Mouse (Mus musculus): ENCODE measurements at regions not wholly inside any gene's neighbourhood (a gene's known extent, or its start where the extent isn't known, plus 50 kb on each side); places are given as distances from the start of the nearest gene placed in this dataset.

DNA sequence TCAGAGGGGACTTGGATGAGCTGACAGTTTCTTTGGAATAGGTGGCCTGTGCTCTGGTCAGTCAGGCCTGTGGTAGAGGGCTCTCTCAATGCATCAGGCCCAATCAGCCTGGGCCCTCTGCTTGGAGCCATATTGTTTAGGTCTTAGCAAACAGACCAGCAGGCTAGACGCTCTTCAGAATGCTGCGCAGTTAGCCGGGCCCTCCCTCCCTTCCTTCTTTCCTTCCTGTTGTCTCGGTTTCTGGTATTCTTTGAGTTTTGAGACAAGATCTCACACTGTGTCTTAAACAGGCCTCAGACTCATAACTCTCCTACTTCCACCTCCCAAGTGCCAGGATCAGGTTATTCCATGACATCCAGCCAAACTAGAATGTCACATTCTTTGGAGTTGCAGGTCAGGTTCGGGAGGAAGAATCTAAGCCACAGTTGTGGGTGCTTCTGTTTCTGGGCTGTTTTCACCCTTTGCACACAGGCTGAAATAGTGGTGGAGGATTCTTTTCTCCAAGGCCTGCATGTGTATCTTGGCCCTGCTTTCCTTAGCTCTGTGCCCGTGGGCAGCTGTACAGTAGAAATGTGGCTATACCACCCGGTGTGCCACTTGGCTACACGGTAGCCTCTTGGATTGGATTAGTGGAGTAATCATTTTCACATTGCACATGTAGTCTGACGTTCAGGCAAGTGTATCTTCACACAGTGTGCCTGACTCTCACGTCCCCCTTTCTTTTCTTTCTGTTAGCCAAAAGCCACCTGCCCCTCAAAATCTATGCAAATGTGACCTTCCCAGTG, 62.4 kb upstream of the Bcl6 start:
- no peak for DNase-seq

GRCm38 (mm10) chr16:24043779-24044178, 55.1 kb upstream of the Bcl6 start:
- no peak for DNase-seq

DNA sequence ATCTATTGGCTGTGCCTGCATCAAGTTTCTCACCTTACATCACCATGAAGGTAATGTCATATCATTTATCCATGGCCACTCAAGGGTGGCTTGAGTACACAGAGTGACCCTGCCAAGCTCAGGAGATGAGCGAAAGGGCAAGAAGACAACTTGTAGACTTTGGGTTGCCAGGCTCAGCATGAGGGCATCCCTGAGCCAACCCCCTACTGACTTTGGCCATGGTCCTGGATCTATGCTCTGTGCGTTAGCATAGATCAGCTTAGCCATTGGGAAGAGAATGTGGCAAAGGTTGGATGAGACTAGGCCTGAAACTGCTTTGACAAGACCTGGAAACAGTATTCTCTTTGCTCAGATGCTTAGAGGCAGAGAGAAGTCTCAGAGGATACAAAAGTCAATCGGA, 54.3 kb upstream of the Bcl6 start:
- DNase-seq, result no peak

DNA sequence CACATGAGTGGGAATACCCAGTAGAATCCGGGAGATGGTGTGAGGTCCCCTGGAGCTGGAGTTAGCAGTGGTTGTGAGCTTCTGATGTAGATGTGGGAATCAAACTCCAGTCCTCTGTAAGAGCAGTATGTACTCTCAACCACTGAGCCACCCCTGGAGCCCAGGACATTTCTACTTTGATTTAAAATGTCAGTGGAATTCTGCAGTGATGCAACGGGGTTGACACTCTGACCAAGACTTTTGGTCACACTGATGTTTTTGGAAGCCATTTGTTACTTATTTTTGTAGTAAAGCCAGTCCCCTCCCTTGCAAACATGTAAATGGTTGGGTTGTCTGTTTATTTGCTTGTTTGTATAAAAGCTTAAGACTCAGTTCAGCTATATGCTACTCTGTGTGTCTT, 53.6 kb upstream of the Bcl6 start:
- no peak for DNase-seq

DNA sequence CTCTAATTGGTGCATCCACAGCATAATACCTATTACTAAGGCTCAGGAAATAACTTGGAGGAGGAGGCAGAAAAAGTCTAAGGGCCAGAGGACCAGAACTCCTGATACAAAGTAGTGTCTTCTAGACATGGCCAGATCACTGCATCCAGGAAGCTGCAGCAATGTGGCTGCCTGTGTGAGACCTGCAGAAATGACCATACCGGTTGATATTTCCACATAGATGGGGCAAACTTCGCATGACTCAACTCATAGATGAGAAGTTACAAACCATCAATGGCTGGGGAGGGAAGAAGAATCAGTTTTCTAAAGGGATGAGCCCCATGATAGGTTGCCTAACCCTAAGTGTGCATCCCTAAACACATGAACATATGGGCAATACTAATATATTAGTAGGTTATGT, 52.8 kb upstream of the Bcl6 start:
- DNase-seq, result no peak

DNA sequence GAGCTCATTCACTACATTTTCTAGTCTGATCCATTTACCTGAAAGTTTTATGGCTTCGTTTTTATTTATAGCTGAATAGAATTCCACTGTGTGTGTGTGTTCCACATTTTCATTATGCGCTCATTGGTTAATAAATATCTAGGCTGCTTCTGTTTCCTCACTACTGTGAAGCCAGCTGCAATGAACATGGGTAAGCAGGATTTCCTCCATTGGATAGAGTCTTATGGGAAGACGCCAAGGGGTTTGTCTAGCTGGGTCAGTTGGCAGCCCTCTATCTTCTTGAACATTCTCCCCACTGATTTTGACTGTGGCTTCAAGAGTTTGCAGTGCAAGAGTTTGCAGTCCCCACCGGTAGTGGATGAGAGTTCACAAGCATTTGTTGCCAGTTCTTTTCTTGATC, 51.1 kb upstream of the Bcl6 start:
- DNase-seq, result no peak

Data from adrenal gland, adult 8-10 months (tissue).